Mouse (Mus musculus): ENCODE data around the gene Polr2h.

- TF ChIP-seq MYOG (IDR thresholded peaks at IDR 0.05; ENCODE audit: control insufficient read depth, extremely low read depth, insufficient read length) (no peak), CTCF (IDR thresholded peaks at IDR 0.05; ENCODE audit: control insufficient read depth, insufficient read depth, insufficient read length) (no peak)
Measured at GRCm38 (mm10) chr16:20717978-20718670, 659 bp downstream of the Polr2h start.

All from C2C12 (cell line).